Mouse (Mus musculus): ENCODE results near the gene Ikzf3. TPM values are rescaled to one million over a fixed set of nuclear protein-coding genes. Genes with fewer than 3 reads are reported as not detected.

Ikzf3 gene
- polyA plus RNA-seq, 1 experiment, result 0.07 TPM

DNA sequence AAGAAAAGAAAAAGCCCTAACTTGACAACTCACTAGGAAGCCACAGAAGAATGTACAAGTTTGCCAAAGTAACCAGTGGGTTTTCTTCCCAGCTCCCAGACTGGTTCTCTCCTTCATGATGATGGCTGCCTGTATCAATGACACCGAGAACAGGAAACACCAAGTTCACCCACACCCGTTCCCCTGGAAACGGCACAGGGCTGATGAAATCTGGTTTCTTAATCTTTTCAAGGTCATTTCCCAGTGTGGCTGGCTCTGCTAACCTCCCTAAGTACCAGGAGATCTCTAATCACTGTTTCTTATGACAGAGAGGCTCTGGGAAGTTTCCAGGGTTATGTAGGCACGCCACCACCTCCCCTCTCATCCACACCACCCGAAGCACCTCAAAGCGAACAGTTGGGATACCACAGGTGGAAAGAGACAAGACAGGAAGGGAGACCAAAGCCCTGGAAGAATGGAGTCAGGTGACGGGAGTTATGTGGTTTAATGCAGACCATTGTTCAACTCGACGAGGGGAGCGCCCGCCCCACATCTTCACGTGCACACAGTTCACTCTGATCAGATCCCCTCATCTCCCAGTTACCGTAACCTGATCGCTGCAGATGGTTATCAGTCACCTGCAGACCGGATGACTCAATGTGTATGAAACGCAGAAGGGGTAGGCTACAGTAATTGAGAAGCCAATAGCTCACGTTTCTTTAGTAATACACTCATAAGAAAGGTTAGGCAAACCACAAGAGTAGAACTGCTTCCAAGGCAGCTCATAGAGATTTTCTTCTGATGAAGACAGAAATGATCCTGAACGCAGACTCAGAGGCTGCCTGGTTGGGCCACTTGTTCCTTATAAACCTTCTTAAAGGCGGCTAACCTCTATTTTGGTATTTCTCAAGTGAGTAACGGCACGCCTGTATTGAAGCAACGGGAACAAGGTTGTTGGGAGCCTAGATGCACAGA, 75.8 kb downstream of the Ikzf3 start:
- no peak for DNase-seq (ENCODE audit: low read depth)
- no peak for TF ChIP-seq CTCF (IDR thresholded peaks at IDR 0.05; ENCODE audit: borderline replicate concordance, extremely low read depth, insufficient read depth, insufficient read length)
- no peak for TF ChIP-seq POLR2A (IDR thresholded peaks at IDR 0.05; ENCODE audit: borderline replicate concordance, extremely low read depth, insufficient read depth, insufficient read length, poor library complexity, severe bottlenecking)

DNA sequence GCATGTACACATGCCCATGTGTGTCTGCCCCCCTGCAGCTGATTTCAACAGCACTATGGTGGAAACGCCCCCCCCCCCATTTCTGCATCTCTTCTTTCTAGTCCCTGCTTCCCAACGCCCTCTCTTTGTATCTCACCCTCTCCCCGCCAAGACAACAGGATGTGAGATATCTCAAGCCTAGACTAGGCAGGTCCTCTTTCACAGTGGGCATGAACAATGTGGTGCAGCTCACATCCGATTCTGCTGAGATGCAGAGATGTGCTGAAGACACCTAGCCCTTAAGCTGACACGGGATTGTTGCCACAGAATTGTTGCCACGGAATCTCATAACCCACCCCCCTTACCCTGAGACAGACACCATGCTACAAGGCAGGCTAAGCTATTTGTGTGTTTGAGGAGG, 81.3 kb downstream of the Ikzf3 start:
- no peak for DNase-seq (ENCODE audit: low read depth)
- TF ChIP-seq POLR2A (IDR thresholded peaks at IDR 0.05; ENCODE audit: borderline replicate concordance, extremely low read depth, insufficient read depth, insufficient read length, poor library complexity, severe bottlenecking) (no peak), CTCF (IDR thresholded peaks at IDR 0.05; ENCODE audit: borderline replicate concordance, extremely low read depth, insufficient read depth, insufficient read length) (no peak)

DNA sequence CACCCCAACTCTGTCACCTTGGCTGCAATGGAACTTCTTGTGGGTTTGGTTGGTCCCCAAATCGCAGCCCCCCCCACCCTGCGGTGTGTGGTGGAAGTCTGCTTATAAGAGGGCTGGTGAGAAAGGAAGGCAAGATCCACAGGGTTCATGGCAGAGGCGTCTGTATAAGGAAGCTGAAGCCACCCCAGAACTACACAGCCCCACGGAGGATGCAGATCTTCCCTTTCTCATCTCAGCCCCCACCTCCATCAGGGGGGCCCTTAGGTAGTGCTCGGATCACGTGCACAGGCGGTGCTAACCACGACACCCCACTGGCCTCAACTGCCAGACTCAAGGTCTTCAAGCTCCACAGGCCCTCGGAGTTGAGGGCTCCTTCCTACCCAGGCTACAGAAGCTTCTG, 81.9 kb downstream of the Ikzf3 start:
- TF ChIP-seq CTCF (IDR thresholded peaks at IDR 0.05; ENCODE audit: borderline replicate concordance, extremely low read depth, insufficient read depth, insufficient read length), result no peak
- no peak for TF ChIP-seq POLR2A (IDR thresholded peaks at IDR 0.05; ENCODE audit: borderline replicate concordance, extremely low read depth, insufficient read depth, insufficient read length, poor library complexity, severe bottlenecking)

DNA sequence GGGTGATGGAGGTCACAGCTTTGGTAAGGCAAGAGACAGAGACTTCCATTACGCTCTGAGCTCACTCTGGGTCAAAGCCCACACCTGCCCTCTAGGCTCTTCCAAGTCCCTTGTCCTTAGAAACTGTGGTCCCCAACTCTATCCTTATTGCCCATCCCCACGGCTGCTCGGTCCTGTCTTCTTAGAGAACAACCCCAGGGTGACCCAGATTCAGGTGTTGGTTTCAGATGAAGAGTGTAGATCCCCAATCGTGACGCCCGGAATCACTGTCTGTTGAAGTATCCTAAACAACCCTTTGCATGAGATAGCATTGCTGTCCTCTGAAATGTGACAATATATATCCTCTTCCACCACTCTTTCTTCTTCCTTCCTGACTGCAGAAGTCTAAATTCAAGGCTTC, 83.6 kb downstream of the Ikzf3 start:
- no peak for DNase-seq (ENCODE audit: low read depth)
- no peak for TF ChIP-seq POLR2A (IDR thresholded peaks at IDR 0.05; ENCODE audit: borderline replicate concordance, extremely low read depth, insufficient read depth, insufficient read length, poor library complexity, severe bottlenecking)
- no peak for TF ChIP-seq CTCF (IDR thresholded peaks at IDR 0.05; ENCODE audit: borderline replicate concordance, extremely low read depth, insufficient read depth, insufficient read length)

More for the DNA sequence above, 81.9 kb downstream of the Ikzf3 start:
- DNase-seq (ENCODE audit: low read depth), result no peak

DNA sequence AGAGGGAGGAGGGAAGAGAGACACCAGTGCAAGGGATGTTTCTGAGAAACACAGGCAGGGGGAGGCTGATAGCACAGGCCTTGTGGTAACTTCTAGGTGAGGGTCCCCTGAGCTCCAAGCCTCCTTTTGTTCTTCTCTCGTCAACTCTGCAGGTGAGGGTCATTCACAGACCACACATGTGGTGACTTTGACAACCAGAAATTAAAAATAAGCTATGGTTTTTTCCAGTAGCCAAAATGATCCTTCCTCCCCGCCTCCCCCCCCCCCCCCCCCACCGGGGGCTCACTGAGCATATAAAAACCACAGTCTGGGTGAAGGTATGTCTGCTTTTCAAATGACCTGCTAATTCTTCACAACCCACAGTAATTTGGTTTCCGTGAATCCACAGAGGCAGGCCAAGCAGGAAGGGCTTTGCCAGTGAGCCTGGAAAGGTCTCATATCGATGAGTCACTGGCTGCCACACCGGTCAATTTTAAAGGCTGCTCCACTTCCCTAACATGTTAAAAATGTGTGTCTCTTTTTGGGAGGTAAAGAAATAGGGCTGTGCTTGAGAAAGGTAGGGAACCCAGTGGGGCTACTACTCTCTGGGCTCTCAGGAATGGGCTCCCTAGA, 84.6 kb downstream of the Ikzf3 start:
- no peak for DNase-seq (ENCODE audit: low read depth)
- TF ChIP-seq CTCF (IDR thresholded peaks at IDR 0.05; ENCODE audit: borderline replicate concordance, extremely low read depth, insufficient read depth, insufficient read length) (no peak), POLR2A (IDR thresholded peaks at IDR 0.05; ENCODE audit: borderline replicate concordance, extremely low read depth, insufficient read depth, insufficient read length, poor library complexity, severe bottlenecking) (no peak)

DNA sequence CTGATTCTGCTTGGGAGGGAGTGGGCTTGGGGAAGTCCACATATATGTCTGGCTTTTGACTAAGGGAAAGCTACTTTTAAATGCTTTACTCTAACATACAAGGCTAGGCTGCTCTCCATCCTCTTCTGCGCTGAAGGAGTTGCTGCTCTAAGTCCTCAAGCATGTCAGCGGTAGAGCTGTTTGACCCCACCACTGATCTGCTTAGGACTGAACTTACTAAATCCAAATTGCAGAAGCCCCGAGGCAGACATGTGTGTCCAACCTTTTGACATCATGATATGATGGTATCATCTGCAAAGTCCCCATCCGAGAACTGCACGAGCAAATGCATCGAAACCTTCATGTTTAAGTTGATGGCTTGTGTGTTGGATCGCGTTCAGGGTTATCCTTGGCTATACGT, 86.0 kb downstream of the Ikzf3 start:
- no peak for TF ChIP-seq POLR2A (IDR thresholded peaks at IDR 0.05; ENCODE audit: borderline replicate concordance, extremely low read depth, insufficient read depth, insufficient read length, poor library complexity, severe bottlenecking)
- DNase-seq (ENCODE audit: low read depth), result no peak

DNA sequence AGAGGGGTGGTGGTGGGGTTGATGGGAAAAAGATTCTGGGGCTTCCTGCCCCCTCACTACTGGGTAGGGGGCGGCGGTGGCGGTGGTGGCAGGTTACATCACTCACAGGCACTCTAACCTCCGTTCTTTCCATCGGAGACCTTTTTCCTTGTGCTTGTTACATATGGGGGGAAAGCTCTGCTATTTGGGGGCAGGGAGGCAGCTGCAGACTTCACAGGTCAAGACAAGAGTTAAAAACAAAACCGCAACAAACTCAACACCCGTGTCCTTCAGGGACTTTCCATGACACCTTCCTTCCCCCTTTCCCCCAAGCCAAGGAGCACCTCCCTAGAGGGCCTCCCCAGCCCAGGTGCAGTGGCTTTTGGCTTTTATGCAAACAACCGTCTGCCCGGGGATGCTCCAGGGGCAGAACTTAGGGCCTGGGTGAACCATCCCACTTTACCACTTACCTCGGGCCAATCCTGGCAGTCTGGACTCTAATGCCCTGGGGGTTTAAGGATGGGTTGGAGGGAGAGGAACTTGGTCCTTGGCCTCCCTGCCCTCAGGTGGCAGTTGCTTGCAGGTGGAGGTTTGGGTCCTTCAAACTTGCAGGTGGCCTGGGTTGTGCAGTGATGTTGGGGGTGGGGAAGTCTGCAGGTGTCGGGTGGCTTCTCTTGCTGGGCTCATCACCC, 86.6 kb downstream of the Ikzf3 start:
- TF ChIP-seq CTCF (IDR thresholded peaks at IDR 0.05; ENCODE audit: borderline replicate concordance, extremely low read depth, insufficient read depth, insufficient read length), result no peak
- no peak for TF ChIP-seq POLR2A (IDR thresholded peaks at IDR 0.05; ENCODE audit: borderline replicate concordance, extremely low read depth, insufficient read depth, insufficient read length, poor library complexity, severe bottlenecking)
- DNase-seq (ENCODE audit: low read depth), result no peak

DNA sequence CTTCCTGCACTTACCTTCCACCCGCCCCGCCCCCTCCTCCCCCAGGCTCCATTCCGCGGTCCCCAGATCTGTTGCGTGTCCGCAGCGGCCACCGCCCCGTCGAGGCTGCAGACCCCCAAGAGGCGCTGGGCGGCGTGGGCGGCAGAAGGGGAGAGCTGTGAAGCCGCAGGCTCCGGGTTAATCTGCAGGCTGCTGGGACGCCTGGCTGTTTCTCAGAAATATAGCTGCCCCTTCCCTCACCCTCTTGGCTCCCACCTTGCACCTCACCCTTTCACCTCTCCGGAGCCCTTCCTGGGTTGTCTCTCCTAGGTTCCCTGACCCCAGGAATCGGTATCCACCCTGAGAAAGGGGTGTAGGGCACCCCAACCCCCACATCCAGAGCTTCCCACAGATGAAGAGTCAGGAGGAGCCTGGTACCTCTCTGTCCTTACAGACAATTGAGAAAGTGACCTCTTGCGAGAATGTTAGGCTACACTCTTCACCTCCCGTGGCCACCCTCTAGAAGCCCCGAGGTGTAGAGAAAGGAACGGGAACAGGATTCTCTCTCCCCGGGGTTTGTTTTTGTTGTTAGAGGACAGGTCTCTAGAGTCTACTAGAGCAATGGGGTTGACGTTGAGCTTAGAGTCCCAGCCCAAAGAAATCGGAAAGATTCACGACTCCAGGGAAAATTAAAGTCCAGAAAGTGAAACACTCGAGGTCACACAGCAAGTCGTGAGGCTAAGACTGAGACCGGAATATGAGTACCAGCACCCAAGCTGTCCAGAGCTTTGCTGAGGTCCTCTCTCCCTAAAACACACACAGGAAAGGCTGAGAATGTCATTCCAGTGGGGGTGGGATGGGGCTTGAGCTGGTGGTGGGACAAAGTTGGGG, 87.5 kb downstream of the Ikzf3 start:
- no peak for DNase-seq (ENCODE audit: low read depth)
- TF ChIP-seq CTCF (IDR thresholded peaks at IDR 0.05; ENCODE audit: borderline replicate concordance, extremely low read depth, insufficient read depth, insufficient read length) (no peak), POLR2A (IDR thresholded peaks at IDR 0.05; ENCODE audit: borderline replicate concordance, extremely low read depth, insufficient read depth, insufficient read length, poor library complexity, severe bottlenecking) (no peak)

DNA sequence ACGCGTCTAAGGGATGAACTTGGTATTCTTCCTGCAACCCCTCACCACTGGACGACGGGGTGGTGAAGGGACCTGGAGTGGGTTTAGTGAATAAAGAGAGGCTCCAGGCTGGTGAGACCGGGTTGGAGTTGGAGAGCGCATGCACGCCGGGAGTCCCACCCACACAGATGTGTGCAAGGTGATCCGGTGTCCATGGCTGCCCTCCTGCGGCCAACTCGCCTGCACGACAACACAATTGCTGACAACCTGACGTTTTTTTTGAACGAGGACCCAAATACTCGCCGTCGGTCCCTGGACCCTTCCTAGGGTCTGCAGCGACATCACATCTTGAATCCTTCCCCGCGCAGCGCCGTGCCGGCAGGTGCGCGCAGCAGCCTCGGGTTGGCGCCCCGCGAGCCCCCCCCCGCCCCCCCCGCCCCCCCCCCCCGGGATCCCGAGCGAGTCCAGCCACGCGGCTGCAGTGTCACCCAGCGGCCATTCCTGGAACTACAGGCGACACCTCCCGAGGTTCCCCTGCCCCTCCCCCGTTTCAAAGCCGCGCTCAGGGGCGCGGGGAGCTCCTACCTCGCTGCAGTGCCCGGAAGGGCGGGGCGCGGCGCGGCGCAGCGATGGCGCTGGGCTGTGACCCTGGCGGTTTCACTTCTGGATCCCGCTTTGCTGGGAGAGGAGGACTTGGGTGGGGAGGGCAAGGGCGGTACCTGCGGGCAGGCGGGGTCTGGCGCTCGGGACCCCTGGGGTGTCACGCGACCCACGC, 88.3 kb downstream of the Ikzf3 start:
- DNase-seq (ENCODE audit: low read depth), result peak; percentile 88
- peak; percentile 74 for TF ChIP-seq CTCF (IDR thresholded peaks at IDR 0.05; ENCODE audit: borderline replicate concordance, extremely low read depth, insufficient read depth, insufficient read length)
- 0 out of 2 replicates have a peak, but pooled peaks have one; percentile 42 for TF ChIP-seq POLR2A (IDR thresholded peaks at IDR 0.05; ENCODE audit: borderline replicate concordance, extremely low read depth, insufficient read depth, insufficient read length, poor library complexity, severe bottlenecking)

DNA sequence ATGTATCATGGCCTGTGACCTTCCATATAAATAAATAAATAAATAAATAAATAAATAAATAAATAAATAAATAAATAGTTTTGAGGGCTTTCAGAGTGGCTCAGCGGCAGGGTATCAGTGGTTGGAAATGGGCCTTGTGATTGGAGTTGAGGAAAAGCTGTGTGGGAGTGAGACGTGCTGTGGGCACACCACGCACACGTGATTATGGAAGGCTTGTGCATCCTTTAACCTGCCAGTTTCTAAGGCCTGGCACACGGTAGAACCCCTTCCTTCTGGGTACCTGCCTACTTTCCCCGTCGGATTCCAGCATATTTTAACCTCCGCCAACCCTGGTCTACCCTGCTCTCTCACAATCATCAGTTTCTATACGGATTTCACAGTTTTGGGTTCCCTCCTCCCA, 88.9 kb downstream of the Ikzf3 start:
- DNase-seq (ENCODE audit: low read depth), result no peak
- TF ChIP-seq CTCF (IDR thresholded peaks at IDR 0.05; ENCODE audit: borderline replicate concordance, extremely low read depth, insufficient read depth, insufficient read length), result no peak

All from brain, embryonic 14.5 days (tissue).